Mouse (Mus musculus) lung, postnatal 25 days (tissue): ENCODE measurements around the gene Zbtb17.
A peak's percentile ranks its signal among the peaks of the same experiment; 100 is the strongest.

Experiments used
- DNase-seq: peaks from one replicate; pipeline ENCODE4 v3.0.0; 2022; ENCODE audit warnings: low spot score

The Zbtb17 gene

DNA sequence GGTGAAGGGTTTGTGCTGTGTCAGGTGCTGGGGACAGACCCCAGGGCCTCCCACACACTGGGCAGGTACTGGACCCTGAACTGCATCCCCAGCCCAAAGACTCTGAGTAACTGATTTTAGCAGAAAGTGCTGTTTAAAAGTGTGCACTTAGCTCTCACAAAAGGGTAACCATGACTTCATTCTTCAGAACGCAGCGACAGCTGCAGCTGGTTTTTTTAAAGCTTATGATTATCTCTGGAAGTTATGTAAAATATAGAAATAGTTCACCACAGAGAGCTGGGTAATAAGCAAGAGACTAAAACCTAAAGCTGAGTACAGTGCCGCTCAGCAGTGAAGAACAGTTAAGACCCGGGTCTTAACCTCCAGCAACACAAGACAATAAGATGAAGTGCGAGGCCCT is 56.6 kb downstream of the Zbtb17 start:
- DNase-seq = no peak

DNA sequence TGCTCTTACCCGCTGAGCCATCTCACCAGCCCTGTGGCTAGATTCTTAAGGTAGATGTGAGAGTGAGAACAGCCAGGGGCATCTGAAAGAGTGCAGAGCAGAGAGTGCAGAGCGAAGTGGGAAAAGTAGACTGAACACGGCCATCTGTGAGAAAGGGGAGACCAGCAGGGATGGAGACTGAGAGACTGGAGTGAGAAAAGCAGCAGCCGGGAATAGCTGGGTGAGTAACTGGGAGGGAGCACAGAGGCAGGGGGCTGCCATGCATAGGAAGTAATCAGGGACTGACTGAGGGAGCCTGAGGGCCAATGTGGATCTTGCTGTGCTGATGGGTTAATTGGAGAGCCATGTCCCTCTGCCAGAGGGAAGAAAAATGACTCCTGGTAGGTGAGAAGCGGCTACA is 58.3 kb downstream of the Zbtb17 start:
- no peak for DNase-seq

DNA sequence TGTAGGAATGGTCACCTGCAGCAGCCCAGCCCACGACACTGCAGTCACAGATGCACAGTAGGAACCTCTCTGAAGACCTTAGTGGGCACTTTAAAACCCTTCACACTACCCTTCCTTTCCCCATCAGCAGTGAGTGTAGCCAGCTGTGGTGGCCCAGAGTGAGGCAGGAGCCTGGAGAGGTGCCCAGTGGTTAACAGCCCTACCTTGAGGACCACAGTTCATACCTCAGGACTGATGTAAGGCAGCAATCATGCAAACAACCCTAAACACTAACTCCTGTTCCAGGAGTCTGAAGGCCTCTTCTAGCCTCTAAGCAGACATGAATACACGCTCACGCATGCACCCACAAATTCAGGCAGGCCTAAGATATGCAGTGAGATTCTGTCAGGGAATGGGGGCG is 60.0 kb downstream of the Zbtb17 start:
- peak; percentile 51 for DNase-seq

DNA sequence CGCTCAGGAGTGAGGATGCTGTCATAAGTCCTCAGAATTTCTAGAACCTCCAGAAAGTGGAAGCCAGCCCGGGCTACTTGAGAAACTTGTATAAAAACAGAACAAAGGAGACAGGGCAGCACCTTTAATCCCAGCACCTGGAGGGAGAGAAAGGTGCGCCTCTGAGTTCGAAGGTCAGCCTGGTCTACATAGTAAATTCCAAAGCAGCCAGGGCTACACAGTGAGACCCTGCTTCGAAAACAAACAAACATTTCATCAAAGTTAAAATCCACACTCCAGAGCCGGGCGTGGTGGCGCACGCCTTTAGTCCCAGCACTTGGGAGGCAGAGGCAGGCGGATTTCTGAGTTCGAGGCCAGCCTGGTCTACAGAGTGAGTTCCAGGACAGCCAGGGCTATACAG is 61.4 kb downstream of the Zbtb17 start:
- no peak for DNase-seq

DNA sequence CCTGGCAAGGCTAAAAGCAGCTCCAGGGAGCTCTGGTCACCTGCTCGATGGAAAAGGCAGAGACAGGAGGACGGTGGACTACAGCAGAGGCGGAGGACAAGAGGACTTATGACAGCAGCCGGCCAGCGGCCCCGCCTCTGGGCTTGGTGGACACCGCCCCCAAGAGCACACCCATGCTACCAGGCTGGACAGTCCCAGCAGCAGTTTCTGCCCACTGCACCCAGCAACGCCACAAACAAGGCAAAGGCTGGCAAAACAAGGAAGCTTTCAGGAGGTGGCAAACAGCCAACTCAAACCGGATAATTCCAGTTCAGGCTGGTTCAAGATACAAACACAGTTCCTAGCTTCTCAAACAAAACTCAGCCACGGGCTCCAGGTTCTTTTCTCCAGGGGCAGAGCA is 61.9 kb downstream of the Zbtb17 start:
- DNase-seq = peak; percentile 94

DNA sequence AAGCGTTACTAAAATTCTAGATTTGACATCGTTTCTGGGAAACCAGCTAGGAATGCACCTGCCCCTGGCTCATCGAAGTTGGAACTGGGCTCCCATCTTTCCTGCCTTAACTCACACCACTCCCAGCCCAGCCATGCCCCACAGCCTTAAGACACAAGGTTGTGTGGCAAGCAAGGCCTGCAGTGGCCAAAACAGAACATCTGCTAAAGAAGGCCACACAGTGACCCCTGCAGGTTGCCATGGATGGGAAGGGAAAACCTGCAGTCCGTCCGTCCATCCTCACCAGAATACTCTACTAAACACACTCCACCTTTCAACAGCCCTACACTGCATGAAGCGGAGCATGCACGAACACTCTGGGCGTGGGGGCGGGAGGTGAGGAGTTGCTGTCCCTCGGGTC is 62.4 kb downstream of the Zbtb17 start:
- peak; percentile 20 for DNase-seq

DNA sequence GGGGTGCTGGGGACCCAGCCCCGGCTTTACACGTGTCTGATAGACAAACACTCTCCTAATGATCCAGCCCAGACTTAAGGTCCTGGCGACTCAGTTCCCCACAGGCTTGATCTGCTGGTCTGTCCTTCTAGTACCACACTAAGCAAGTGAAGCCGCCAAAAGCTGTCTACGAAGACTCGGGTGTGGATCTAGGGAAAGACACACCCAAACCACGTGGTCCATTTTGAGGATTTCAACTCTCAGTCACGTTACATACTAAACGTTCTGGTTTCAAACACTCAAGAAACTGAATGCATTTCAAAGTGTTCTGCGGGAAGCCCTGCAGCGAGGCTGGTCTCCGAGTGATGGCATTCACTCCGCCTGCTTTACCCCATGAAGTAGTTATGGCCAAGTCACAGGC is 66.0 kb downstream of the Zbtb17 start:
- peak; percentile 57 for DNase-seq

DNA sequence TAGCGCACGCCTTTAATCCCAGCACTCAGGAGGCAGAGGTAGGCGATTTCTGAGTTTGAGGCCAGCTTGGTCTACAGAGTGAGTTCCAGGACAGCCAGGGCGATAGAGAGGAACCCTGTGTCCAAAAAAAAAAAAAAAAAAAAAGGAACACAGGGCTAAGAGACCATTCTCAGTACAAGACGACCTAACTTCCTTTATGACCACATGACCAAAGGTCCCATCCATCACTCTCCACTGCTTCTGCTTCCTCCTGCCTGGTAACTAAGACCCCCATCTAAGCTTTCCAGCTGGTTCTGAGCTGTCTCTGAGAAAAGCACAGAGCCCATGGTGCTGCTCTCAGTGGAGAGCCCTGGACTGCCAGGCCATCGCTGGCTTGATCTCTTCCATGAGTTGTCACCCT is 67.7 kb downstream of the Zbtb17 start:
- DNase-seq = no peak

DNA sequence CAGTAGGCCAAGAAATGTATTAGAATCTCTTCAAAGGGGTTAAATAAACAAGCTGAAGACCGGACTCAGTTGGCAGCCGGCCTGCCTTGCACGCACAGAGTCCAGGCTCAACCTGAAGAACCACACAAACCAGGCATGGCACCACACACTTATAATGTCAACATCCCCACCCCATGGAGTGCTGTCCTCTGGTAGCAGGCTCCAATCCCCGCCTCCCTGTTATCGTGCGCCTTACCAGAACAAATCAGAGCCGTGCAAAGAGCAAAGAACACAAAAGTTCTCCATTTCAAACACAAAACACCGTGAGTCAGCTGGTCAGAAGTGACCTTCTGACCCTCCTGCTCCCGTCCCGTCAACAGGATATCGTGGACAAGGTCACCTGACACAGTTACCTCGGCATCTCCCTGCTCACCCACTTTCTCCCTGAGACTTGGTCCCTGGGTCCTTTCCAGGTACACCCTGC is 69.8 kb downstream of the Zbtb17 start:
- peak; percentile 85 for DNase-seq
